Mouse (Mus musculus) regulatory T cell (primary cell): ENCODE data around the gene Cep170b.

Experiments used
- in situ Hi-C: fragments of 300-600 bp; cut with MboI, MseI; formaldehyde crosslinking; loops from one replicate; pipeline ENCODE4 v1.15.1; 2025; ENCODE audit warnings: high pct_unique_total_duplicates

Gene Cep170b

DNA sequence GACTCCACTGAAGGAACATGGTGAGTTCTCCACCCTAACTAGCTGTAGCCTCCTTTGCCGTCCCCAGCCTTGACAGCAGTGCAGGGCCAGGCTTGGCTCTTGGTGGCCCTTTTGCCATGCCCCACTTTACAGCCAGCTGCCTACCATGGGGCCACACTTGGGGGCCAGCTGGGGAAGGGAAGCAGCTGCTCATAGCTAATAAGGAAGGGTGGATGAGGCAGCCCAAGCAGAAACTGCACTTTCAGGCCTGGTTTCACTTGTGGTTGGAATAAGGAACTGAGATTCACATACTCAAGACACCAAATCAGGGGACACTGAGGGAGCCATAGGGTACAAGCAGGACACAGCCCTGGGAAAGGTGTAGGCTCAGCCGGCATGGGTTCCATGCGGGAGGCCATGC is 41.8 kb downstream of the Cep170b start:
- in situ Hi-C loops = no loop called here

- in situ Hi-C loops = no loop called here
Measured at GRCm38 (mm10) chr12:112763176-112763575, 42.9 kb downstream of the Cep170b start.

DNA sequence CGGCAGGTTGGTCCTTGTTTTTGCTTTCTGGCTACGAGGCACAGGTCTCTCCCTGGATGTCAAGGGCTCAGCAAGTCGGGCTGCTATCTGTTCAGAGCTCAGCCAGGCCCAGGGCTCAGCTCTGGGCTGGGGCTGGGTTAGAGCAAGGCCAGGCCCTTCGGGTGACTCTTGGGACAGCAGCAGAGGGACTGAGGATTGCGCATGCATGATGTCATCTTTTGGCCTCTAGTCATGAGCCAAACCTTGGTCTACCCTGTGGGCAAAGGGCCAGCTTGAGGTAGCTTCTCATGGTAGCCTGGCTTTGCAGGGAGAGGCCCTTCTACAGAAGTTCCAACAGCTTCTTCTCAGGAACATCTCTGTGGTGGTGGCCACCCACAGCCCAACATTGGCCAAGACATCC is 43.9 kb downstream of the Cep170b start:
- in situ Hi-C loops = no loop called here

GRCm38 (mm10) chr12:112764991-112765390 is 44.7 kb downstream of the Cep170b start:
- in situ Hi-C loops = no loop called here

- in situ Hi-C loops = no loop called here
Measured at GRCm38 (mm10) chr12:112766586-112766985, 46.3 kb downstream of the Cep170b start.

GRCm38 (mm10) chr12:112767036-112767890 is 47.0 kb downstream of the Cep170b start:
- in situ Hi-C loops = no loop called here

GRCm38 (mm10) chr12:112768166-112768565 is 47.9 kb downstream of the Cep170b start:
- in situ Hi-C loops = no loop called here

- in situ Hi-C loops = no loop called here
Measured at GRCm38 (mm10) chr12:112769031-112769430, 48.8 kb downstream of the Cep170b start.

DNA sequence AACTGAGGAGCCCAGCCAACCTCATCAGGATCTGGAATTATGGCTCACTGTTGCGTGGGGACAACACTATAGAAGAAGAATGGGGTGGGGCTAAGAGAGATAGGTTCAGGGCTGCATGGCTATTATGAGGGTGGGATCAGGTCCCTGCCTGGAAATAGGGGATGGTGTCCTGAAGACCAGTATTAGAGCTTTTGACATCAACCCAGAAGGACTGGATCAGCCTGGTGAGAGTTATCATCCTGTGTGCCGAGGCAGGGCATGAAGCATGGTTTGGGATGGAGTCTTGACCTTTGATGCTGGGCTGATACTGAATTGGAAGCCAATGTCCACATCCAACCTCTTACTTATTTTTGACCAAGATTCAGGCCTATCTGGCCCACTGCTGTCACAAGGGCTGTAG is 49.5 kb downstream of the Cep170b start:
- in situ Hi-C loops = loop anchor here (5.0 kb wide), 1 partner anchor 727 kb away; no protein-coding TSS in a partner anchor

DNA sequence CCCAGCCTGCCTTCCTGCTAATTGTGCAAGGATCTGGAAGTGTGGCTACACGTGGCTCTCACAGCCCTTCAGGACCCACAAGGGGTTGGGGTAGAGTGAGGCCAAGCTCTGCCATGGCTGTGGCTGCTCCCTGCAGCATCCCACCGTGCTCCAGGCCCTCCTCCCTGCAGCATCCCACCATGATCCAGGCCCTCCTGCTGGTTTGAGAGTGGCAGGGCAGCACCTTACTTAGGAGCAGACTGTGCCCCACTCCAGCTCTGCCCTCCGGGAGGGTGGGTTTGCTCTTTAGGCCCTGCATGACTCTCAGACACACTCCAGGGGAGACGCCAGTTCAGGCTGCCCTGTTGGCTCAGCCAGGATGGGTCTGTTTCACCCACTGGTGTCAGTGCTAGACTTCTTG is 50.1 kb downstream of the Cep170b start:
- in situ Hi-C loops = loop anchor here (5.0 kb wide), 1 partner anchor 728 kb away; no protein-coding TSS in a partner anchor

GRCm38 (mm10) chr12:112772306-112772705 is 52.1 kb downstream of the Cep170b start:
- in situ Hi-C loops = loop anchor here (5.0 kb wide), 1 partner anchor 730 kb away; no protein-coding TSS in a partner anchor

DNA sequence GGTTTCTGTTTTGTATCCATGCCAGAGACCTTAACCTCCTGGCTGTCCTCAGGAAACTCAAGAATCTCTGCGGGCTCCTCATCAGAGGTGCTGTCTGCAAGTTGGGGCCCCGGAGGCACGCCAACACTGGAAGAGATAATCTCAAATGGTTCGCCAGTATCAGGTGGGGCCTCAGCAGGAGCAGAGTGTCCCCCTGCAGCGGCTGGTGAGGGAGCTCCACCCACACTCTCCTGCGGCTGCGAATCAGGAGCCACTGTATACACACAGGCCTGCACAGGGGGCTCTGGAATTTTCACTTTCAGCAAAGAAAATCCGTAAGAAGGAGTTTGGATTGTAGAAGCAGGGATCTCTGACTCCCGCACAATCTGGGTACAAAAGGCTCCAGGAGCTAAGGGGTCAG is 53.1 kb downstream of the Cep170b start:
- in situ Hi-C loops = loop anchor here (5.0 kb wide), 1 partner anchor 731 kb away; no protein-coding TSS in a partner anchor

DNA sequence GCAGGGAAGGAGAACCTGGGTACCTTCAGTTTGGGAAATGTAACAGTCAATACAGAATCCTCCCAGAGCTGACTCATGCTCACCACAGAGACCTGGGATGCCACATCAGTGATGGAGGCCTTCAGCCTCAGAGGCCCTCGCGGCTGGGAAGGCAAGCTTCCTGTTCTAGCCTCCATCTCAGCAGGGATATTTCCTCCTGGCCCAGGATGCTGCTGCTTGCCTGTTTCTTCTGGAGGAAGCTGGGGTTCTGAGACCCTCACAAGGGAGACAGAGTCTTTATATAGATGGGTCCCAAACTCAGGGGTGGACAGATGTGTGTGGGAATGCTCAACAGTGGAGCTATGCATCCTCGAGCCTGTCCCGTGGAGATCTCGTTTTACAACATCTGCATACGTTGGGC is 53.8 kb downstream of the Cep170b start:
- in situ Hi-C loops = loop anchor here (5.0 kb wide), 1 partner anchor 732 kb away; no protein-coding TSS in a partner anchor

GRCm38 (mm10) chr12:112774481-112774880 is 54.2 kb downstream of the Cep170b start:
- in situ Hi-C loops = loop anchor here (5.0 kb wide), 1 partner anchor 732 kb away; no protein-coding TSS in a partner anchor

DNA sequence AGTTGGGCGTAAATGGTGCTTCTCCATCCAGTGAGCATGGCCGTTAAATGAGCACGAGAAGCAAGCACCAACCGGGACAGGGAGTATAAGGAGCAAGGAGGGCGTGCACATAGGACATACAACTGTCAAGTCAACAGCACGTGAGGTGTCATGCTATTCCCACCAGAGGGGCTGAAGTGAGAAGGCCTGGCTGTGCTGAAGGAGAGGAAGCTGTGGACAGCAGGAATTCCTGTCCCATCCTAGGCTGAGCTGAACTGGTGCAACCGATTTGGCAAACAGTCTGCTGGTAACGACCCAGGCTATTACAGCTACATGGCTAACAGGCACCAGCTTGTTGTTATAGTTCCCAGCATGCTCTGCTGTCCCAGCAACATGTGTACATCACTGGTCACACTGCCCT is 70.8 kb downstream of the Cep170b start:
- in situ Hi-C loops = no loop called here

- in situ Hi-C loops = no loop called here
Measured at GRCm38 (mm10) chr12:112793601-112794355, 73.5 kb downstream of the Cep170b start.

DNA sequence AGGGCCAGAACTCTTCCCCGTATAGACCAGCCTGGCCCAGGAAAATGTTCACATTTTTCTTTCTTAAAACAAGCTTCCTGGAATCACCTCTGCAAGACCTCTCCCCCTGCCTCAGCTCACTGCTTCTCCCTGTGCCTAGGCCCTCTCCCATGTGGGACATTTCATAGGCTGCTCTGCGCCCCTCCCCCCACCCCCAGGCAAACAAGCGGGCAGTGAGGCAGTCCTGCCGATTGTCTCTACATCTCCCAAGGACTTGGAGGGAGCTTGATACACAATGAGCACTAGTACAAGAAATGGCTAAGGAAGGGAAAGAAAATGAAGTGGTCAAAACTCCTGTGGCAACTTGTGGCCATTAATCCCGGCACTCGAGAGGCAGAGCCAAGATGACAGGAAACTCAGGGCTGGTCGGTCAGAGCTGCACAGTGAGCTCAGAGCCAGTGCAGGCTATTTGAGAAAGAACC is 74.1 kb downstream of the Cep170b start:
- in situ Hi-C loops = no loop called here

- in situ Hi-C loops = no loop called here
Measured at GRCm38 (mm10) chr12:112794998-112795397, 74.7 kb downstream of the Cep170b start.

DNA sequence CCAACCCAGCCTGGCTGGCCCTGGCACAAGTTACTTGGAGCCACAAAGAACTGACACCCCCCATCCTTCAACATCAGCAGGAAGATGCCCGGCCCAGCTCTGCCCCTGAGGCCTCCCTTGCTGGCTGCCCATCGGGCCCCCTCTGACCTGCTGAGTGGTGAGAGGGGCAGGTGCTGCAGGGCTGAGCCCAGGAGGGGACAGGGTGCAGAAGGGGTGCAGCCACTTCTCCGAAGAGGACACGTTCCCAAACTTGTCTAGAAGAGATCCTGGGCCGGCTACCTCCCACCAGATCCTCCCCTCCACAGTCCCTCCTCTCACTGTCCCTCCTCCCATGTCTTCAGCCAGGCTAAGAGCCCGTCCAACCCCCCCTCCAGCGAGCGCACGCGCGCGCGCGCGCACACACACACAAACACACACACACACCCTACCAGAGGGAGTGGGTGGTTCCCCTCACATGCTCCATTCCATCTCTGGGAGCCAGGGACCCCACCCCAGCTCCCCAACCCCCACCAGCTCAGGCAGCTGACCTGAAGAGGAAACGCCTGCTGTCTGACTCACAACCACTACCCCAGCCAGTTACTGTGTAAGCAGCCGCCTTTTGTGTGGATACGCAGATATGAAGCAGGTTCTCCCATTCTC is 75.3 kb downstream of the Cep170b start:
- in situ Hi-C loops = no loop called here
